Mouse (Mus musculus): ENCODE results near the gene Riox1.
"Not testable (repeated sequence)": the region's sequence is repeated elsewhere in the genome, so short reads cannot be mapped to it uniquely, and the experiment has no call there.

The Riox1 gene

DNA sequence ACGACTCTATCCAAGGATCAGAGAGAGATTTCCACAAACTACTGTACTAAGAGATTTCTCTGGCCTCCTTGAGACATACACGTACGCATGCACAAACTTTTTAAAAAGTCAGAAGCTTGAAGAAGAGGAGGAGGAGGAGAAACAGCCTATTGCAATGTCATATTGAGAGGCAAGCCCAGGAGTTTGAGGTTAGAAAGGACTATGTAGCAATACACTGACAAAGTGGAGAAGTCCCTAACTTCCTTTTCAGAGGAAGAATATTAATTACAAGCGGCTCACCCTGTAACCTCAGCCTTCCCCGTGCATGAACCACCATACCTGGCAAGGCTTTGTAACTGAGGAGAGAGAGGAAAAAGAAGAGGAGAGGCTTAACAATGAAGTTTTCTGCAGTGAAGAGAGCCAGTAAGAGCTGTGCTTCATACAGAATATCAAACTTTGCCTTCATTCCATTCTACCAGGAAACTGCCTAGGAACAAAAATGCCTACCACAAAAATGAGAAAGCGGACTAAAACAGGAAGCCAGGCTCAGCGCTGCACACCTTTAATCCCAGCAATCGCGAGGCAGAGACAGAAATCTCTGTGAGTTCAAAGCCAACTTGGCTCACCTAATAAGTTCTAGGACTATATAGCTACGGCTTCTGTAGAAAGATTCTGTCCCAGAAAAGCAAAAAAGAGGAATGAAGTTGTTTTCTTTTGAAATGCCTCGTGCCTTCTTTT, 474 bp upstream of the Riox1 start:
- DNase-seq (ENCODE audit: low spot score), result no peak

GRCm38 (mm10) chr12:83950840-83951701, 663 bp downstream of the Riox1 start:
- DNase-seq (ENCODE audit: low spot score), result peak; percentile 38

DNA sequence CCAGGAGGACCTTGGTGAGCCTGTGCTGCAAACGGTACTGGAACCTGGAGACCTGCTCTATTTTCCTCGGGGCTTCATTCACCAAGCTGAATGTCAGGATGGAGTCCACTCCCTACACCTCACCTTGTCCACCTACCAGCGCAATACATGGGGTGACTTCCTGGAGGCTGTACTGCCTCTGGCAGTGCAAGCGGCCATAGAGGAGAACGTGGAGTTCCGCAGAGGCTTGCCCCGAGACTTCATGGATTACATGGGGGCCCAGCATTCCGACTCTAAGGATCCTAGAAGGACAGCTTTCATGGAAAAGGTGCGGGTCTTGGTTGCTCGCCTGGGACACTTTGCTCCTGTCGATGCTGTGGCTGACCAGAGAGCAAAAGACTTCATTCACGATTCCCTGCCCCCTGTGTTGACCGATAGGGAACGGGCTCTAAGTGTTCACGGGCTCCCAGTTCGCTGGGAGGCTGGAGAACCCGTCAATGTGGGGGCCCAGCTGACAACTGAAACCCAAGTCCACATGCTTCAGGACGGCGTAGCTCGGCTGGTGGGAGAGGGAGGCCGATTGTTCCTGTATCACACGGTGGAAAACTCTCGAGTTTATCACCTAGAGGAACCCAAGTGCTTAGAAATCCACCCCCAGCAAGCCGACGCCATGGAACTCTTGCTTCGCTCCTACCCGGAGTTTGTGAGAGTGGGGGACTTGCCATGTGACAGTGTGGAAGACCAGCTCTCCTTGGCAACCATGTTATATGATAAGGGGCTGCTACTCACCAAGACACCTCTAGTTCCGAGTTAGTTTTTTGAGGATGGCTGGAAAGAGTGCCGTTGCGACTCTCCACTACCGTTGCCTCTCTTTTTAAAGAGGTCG, 1.5 kb downstream of the Riox1 start:
- DNase-seq (ENCODE audit: low spot score), result no peak

GRCm38 (mm10) chr12:83958278-83958677, 7.9 kb downstream of the Riox1 start:
- no peak for DNase-seq (ENCODE audit: low spot score)

DNA sequence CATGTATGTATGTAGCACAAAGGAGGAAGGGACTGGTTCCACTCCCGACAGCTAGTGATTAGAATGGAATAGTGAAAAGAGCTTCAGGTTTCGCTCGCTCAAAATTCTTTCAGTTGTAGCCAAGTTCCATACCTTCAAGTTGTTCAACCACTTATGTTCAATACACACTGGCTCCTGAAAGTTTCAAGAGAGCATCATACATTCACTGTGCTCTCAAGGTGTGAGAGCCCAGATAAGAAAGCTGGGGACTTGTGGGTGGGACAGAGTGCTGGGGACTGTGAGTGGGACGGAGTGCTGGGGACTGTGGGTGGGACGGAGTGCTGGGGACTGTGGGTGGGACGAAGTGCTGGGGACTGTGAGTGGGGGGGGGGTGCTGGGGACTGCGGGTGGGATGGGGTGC, 14.8 kb downstream of the Riox1 start:
- DNase-seq (ENCODE audit: low spot score), result no peak

GRCm38 (mm10) chr12:83972117-83972516, 21.7 kb downstream of the Riox1 start:
- DNase-seq (ENCODE audit: low spot score), result peak; percentile 55

DNA sequence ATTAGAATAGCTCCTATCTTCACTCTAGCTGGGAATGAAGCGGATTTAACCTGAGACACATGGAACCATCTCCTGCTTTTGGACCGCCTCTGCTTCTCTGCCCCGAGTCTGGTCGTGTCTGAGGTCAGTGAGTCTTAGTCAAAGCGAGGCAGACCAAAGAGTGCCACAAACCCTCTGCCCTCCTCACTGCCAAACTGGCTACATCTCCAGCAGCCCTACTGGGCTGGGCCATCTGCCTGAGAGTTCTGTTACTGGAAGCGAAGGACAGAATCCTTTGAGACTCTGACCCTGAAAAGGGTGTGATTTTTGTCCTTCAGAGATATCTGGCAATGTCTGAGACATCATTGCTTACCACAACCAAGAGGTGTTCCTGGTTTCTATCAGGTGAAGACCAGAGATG, 28.5 kb downstream of the Riox1 start:
- DNase-seq (ENCODE audit: low spot score), result no peak

- no peak for DNase-seq (ENCODE audit: low spot score)
These were observed 31.2 kb downstream of the Riox1 start for GRCm38 (mm10) chr12:83981615-83982014.

GRCm38 (mm10) chr12:83984752-83985151, 34.3 kb downstream of the Riox1 start, which contains the start of gene Heatr4:
Gene Heatr4 (minus strand): TSS chr12:83984852.
- DNase-seq (ENCODE audit: low spot score), result no peak

- DNase-seq (ENCODE audit: low spot score), result no peak
These were observed 36.8 kb downstream of the Riox1 start for GRCm38 (mm10) chr12:83987242-83987582.

DNA sequence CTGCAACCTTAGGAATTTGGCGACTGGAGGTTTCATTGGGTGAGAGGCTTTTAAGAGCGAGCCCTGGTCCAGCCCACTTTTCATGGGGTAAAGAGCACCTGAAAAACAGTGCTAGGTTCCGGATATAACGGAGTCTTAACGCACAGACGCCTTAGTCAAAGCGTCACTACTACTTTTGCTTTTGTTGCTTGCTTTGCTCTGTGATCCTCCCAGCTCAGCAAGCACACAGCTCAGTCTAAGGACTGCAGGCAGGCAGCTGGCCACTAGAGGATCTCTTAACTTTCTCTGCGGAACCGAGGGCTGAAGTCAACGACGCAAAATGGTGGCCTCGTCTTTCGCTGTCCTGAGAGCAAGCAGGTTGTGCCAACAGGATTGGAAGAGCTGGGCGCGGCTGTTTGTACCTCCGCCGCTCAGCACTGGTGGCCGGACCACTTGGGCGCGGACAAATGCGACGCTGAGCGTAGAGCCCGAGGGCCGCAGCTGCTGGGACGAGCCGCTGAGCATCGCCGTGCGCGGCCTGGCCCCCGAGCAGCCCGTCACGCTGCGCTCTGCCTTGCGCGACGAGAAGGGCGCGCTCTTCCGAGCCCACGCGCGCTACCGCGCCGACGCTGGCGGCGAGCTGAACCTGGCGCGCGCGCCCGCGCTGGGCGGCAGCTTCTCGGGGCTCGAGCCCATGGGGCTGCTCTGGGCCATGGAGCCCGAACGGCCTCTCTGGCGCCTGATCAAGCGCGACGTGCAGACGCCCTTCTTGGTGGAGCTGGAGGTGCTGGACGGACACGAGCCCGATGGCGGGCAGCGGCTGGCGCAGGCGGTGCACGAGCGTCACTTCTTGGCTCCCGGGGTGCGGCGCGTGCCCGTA, 37.4 kb downstream of the Riox1 start, which contains the start of gene Acot2:
TSS of gene Acot2 (plus strand) at position 279 of the 859 bp plus-strand sequence.
- peak; percentile 92 for DNase-seq (ENCODE audit: low spot score)

DNA sequence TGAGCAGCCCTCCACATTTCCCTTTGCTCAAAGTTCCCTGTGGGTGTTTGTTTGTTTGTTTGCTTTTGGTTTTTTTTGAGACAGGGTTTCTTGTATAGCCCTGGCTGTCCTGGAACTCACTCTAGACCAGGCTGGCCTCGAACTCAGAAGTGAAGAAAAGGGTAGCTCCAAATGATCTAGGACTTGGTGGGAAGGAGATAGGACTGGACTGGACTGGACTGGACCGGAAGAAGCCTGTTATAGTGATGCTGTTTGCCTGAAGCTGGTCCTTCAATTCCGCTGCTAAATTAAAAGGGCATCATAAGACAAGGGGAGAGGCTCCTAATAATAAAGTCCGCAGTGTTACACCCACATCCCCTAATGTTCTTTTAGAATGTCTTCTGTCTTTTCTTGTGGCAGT, 38.1 kb downstream of the Riox1 start:
- no peak for DNase-seq (ENCODE audit: low spot score)

DNA sequence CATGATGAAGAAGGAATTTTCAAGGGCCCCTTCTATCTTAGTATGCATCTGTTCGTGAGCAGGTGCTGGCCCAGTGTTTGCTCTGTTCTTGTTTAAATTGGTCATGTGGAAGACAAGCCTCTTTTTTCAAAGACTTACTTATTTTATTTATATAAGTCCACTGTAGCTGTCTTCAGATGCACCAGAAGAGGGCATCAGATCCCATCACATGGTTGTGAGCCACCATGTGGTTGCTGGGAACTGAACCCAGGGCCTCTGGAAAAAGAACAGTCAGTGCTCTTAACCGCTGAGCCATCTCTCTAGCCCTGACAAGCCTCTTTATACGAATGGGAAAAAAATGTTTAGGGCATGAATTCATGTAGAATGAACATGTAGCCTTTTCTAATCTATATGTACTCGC, 39.0 kb downstream of the Riox1 start:
- DNase-seq (ENCODE audit: low spot score), result no peak

DNA sequence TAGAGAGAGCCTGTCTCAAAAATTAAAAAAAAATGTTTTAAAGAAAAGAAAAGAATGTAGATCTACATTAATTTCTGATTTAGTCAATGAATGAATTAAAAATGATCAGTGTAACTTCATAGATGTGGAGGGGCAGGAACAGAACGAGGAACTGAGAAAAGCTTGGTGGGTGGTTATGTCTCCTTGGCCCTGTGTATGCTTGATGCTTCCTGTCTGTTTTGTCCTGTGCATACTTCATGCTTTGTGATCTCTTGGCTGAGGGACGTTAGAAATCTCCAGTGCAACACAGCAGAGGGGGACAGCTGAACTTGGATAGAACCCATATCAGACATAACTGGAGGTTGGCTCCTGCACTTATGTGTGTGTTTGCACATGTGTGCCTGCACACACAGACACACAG, 46.8 kb downstream of the Riox1 start:
- DNase-seq (ENCODE audit: low spot score), result no peak

- no peak for DNase-seq (ENCODE audit: low spot score)
These were observed 48.1 kb downstream of the Riox1 start for GRCm38 (mm10) chr12:83998341-83999107.

GRCm38 (mm10) chr12:83999237-83999636, 48.8 kb downstream of the Riox1 start:
- not testable (repeated sequence) for DNase-seq (ENCODE audit: low spot score)

- no peak for DNase-seq (ENCODE audit: low spot score)
These were observed 50.0 kb downstream of the Riox1 start for GRCm38 (mm10) chr12:84000418-84000817.
